Mouse (Mus musculus) lung, postnatal 14 days (tissue): ENCODE measurements around the gene Igf1.

ENCODE experiments used
- DNase-seq: peaks from one replicate; pipeline ENCODE4 v3.0.0; 2021

Gene Igf1

GRCm38 (mm10) chr10:87858013-87858806 lies at the start of gene Igf1:
Gene Igf1, plus strand, starts transcription at chr10:87858265.
- no peak for DNase-seq

- no peak for DNase-seq
Measured at GRCm38 (mm10) chr10:87812157-87813072, 45.6 kb upstream of the Igf1 start.

GRCm38 (mm10) chr10:87813073-87813590 lies 44.9 kb upstream of the Igf1 start:
- DNase-seq, result no peak

- no peak for DNase-seq
Measured at GRCm38 (mm10) chr10:87816861-87817260, 41.2 kb upstream of the Igf1 start.

GRCm38 (mm10) chr10:87817786-87818185 lies 40.3 kb upstream of the Igf1 start:
- no peak for DNase-seq

GRCm38 (mm10) chr10:87821906-87822305 lies 36.2 kb upstream of the Igf1 start:
- DNase-seq, result no peak

- no peak for DNase-seq
Measured at GRCm38 (mm10) chr10:87830012-87830411, 28.1 kb upstream of the Igf1 start.

GRCm38 (mm10) chr10:87830639-87831038 lies 27.4 kb upstream of the Igf1 start:
- no peak for DNase-seq

GRCm38 (mm10) chr10:87832101-87832500 lies 26.0 kb upstream of the Igf1 start:
- DNase-seq, result no peak

GRCm38 (mm10) chr10:87839454-87839853 lies 18.6 kb upstream of the Igf1 start:
- DNase-seq, result no peak

- DNase-seq, result no peak
Measured at GRCm38 (mm10) chr10:87842501-87842900, 15.6 kb upstream of the Igf1 start.

GRCm38 (mm10) chr10:87844917-87845552 lies 13.0 kb upstream of the Igf1 start:
- no peak for DNase-seq

GRCm38 (mm10) chr10:87847882-87848281 lies 10.2 kb upstream of the Igf1 start:
- no peak for DNase-seq

- no peak for DNase-seq
Measured at GRCm38 (mm10) chr10:87848419-87848818, 9.6 kb upstream of the Igf1 start.

- DNase-seq, result no peak
Measured at GRCm38 (mm10) chr10:87851492-87851891, 6.6 kb upstream of the Igf1 start.

- DNase-seq, result peak; percentile 74
Measured at GRCm38 (mm10) chr10:87854408-87854807, 3.7 kb upstream of the Igf1 start.

GRCm38 (mm10) chr10:87855423-87856122 lies 2.5 kb upstream of the Igf1 start:
- DNase-seq, result no peak

GRCm38 (mm10) chr10:87857215-87857955 lies 680 bp upstream of the Igf1 start:
- DNase-seq, result no peak

GRCm38 (mm10) chr10:87858939-87859338 lies 874 bp downstream of the Igf1 start:
- DNase-seq, result no peak

- DNase-seq, result no peak
Measured at GRCm38 (mm10) chr10:87859453-87859852, 1.4 kb downstream of the Igf1 start.
